Mouse (Mus musculus) kidney, postnatal 0 days (tissue): ENCODE results near the gene Lsamp. TPM values are rescaled to one million over a fixed set of nuclear protein-coding genes. Genes with fewer than 3 reads are reported as not detected.

Experiments
- ATAC-seq: fragments of 200-750 bp; cut with Nextera tagmentation; replicated peaks from 2 replicates; pipeline ENCODE4 v1.8.0; 2017; ENCODE audit warnings: low read depth, moderate number of reproducible peaks, moderate TSS enrichment, moderate library complexity; ENCODE audit not compliant: low FRiP score
- DNase-seq: peaks from one replicate; pipeline ENCODE4 v3.0.0-alpha.2; 2016; ENCODE audit warnings: low spot score
- H3K27ac ChIP-seq: fragments of 300-500 bp; sonication (generic); 2 replicates; pipeline ENCODE4 v1.5.1; 2014; ENCODE audit warnings: mild to moderate bottlenecking
- H3K27me3 ChIP-seq: fragments of 300-500 bp; sonication (generic); 2 replicates; pipeline ENCODE4 v1.6.1; 2014; ENCODE audit warnings: low read length, mixed read lengths; ENCODE audit not compliant: insufficient read depth
- H3K36me3 ChIP-seq: fragments of 300-500 bp; sonication (generic); 2 replicates; pipeline ENCODE4 v1.6.1; 2014; ENCODE audit warnings: low read length, mixed read lengths; ENCODE audit not compliant: insufficient read depth
- H3K4me1 ChIP-seq: fragments of 300-500 bp; sonication (generic); replicated peaks from 2 replicates; pipeline ENCODE4 v1.6.1; 2014; ENCODE audit warnings: antibody characterized with exemption, low read length, mixed read lengths; ENCODE audit not compliant: insufficient read depth
- H3K4me2 ChIP-seq: fragments of 300-500 bp; sonication (generic); 2 replicates; pipeline ENCODE4 v1.6.1; 2014; ENCODE audit warnings: mild to moderate bottlenecking, low read length, moderate library complexity, mixed read lengths
- H3K4me3 ChIP-seq: fragments of 300-500 bp; sonication (generic); replicated peaks from 2 replicates; pipeline ENCODE4 v1.5.1; 2014; ENCODE audit warnings: low read depth, low read length
- H3K9ac ChIP-seq: fragments of 300-500 bp; sonication (generic); 2 replicates; pipeline ENCODE4 v1.6.1; 2014; ENCODE audit warnings: low read depth, low read length
- H3K9me3 ChIP-seq: fragments of 300-500 bp; sonication (generic); replicated peaks from 2 replicates; pipeline ENCODE4 v1.6.1; 2016; ENCODE audit warnings: low read length, inconsistent platforms, mixed read lengths
- CTCF ChIP-seq: IDR thresholded peaks from 2 replicates; pipeline ENCODE4 v1.5.1; 2016; ENCODE audit warnings: antibody characterized with exemption, low read depth, mild to moderate bottlenecking, moderate library complexity
- WGBS: fragments of 180-500 bp; shearing (Covaris S2); extraction: QIAGEN DNeasy Blood & Tissue Kit; methylation state at CpG from one replicate; pipeline ENCODE4 v1.1.7; 2014; 5-methylcytosine and 5-hydroxymethylcytosine counted together
- microRNA-seq: library from miRNA; unstranded; fragments of <30 nt; microRNA quantifications from one replicate; pipeline ENCODE4, GENCODE M21; 2016
- polyA plus RNA-seq: library from polyadenylated mRNA; unstranded; fragments of >200 nt; fragmentation: Nextera tagmentation; extraction: Ambion mirVana; gene quantifications from 2 replicates; pipeline ENCODE4 v1.2.1, GENCODE M21; 2015

The Lsamp gene
- polyA plus RNA-seq, 1 experiment from 2014 or later: 2.7 TPM

DNA sequence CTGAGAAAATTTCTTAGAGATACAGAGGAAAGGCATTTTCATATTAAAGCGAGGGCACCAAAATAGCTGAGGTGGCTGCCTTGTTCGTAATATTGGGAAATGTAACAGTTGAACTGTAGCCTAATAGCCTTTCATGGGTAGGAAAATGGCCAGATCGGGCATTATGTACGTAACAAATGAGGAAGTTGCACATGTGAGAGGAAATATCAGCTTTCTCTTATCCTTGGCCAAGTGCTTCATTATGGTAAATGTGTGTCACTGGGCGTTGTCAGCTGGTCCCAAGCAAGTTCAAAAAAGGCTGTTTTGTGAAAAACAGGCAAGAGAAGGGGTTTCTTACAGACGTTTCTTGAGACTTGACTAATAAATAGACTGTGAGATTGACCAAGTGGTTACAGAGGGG lies 2195.9 kb downstream of the Lsamp start:
- no peaks in the 10 kb centered on the region for H3K4me1 ChIP-seq
- H3K4me3 ChIP-seq: no peak overlapping the region
- WGBS: 79% methylated on average over 6 of the region's 6 CpGs
- H3K4me2 ChIP-seq: no peak overlapping the region
- no peaks in the 10 kb centered on the region for H3K27me3 ChIP-seq
- no peak overlapping the region for H3K27ac ChIP-seq
- DNase-seq (no peak), ATAC-seq (no peak)
- no peaks in the 10 kb centered on the region for H3K36me3 ChIP-seq
- TF ChIP-seq CTCF: no peak
- H3K9me3 ChIP-seq: no peaks in the 10 kb centered on the region
- H3K9ac ChIP-seq: no peak overlapping the region

GRCm38 (mm10) chr16:42180473-42180872 lies 2196.3 kb downstream of the Lsamp start:
- no peak for TF ChIP-seq CTCF
- Histone ChIP-seq H3K4me1 (no peaks in the 10 kb centered on the region), H3K27ac (no peak overlapping the region), H3K27me3 (no peaks in the 10 kb centered on the region), H3K4me2 (no peak overlapping the region), H3K9ac (no peak overlapping the region), H3K4me3 (no peak overlapping the region), H3K36me3 (no peaks in the 10 kb centered on the region), H3K9me3 (no peaks in the 10 kb centered on the region)
- 84% methylated on average over 11 of the region's 11 CpGs for WGBS
- DNase-seq (no peak), ATAC-seq (no peak)

- Histone ChIP-seq H3K27ac (0 out of 2 replicates have a peak overlapping the region, but pooled peaks have one; percentile 14), H3K36me3 (no peaks in the 10 kb centered on the region), H3K9ac (peak overlapping the region; percentile 70; the same call in 1 of the 2 replicates), H3K4me2 (peak overlapping the region; percentile 85), H3K9me3 (no peaks in the 10 kb centered on the region), H3K4me1 (no peaks in the 10 kb centered on the region), H3K4me3 (peak overlapping the region; percentile 48), H3K27me3 (no peaks in the 10 kb centered on the region)
- no peak for TF ChIP-seq CTCF
- 30% methylated on average over 14 of the region's 14 CpGs for WGBS
- DNase-seq: peak; percentile 51
- peak; percentile 29 for ATAC-seq
These were observed 2205.4 kb downstream of the Lsamp start for GRCm38 (mm10) chr16:42189431-42190081.

- no peaks in the 10 kb centered on the region for H3K9me3 ChIP-seq
- DNase-seq: peak; percentile 96
- H3K27ac ChIP-seq: peak overlapping the region; percentile 90
- H3K4me2 ChIP-seq: peak overlapping the region; percentile 85
- peak; percentile 91 for TF ChIP-seq CTCF
- no peaks in the 10 kb centered on the region for H3K36me3 ChIP-seq
- peak overlapping the region; percentile 48 for H3K4me3 ChIP-seq
- WGBS: 1% methylated on average over 44 of the region's 44 CpGs
- peak overlapping the region; percentile 70 for H3K9ac ChIP-seq
- no peaks in the 10 kb centered on the region for H3K4me1 ChIP-seq
- H3K27me3 ChIP-seq: no peaks in the 10 kb centered on the region
- ATAC-seq: peak; percentile 96
These were observed 2206.2 kb downstream of the Lsamp start for GRCm38 (mm10) chr16:42190114-42191045.

Small RNA genes lying within 50 kb of the gene (microRNA-seq; reads per million reads assigned to microRNA genes)
- gene Gm27887 (not detected), gene Gm47276 (not detected)
